Mouse (Mus musculus) layer of hippocampus, adult 2 months (tissue): Measurements from ENCODE around the gene Zfp821. TPM values are rescaled to one million over a fixed set of nuclear protein-coding genes. Genes with fewer than 3 reads are reported as not detected.

ENCODE experiments used
- DNase-seq, 2 experiments: peaks; one replicate each; pipeline ENCODE4 v3.0.0; 2022; ENCODE audit warnings: low spot score in 2 of 2
- H3K27ac ChIP-seq: fragments of 200-600 bp; 2 replicates; pipeline ENCODE4 v1.8.1; 2022
- H3K4me3 ChIP-seq: fragments of 200-600 bp; 2 replicates; pipeline ENCODE4 v1.8.1; 2022; ENCODE audit warnings: mild to moderate bottlenecking
- CTCF ChIP-seq: fragments of 200-600 bp; conservative IDR thresholded peaks from 2 replicates; pipeline ENCODE4 v1.8.1; 2022; ENCODE audit warnings: antibody characterized with exemption, mild to moderate bottlenecking, moderate library complexity
- long read RNA-seq, 2 experiments: library from polyadenylated mRNA; stranded (forward); transcript quantifications; one replicate each; pipeline ENCODE4 v2.0.0; 2021; ENCODE audit warnings: borderline mapping rate in 2 of 2
- total RNA-seq, 2 experiments: library from RNA; stranded (reverse); gene quantifications; 2 replicates each; pipeline ENCODE4 v1.2.3; 2021

Gene Zfp821
- 10 to 100 TPM; 47.0 to 47.6 TPM for total RNA-seq
- long read RNA-seq, experiment 1, transcript Zfp821-201 (9 exons, 2,127 nt) = major isoform, 7 of 25 reads
- long read RNA-seq, experiment 1, transcript Zfp821-206 (8 exons, 2,033 nt) = minor isoform, 5 of 25 reads
- long read RNA-seq, experiment 1, partial matches to known transcripts = 1 of 25 reads
- long read RNA-seq, experiment 1, other reads (novel, unspliced or antisense) = 12 of 25 reads
- long read RNA-seq, experiment 2, transcript Zfp821-206 (8 exons, 2,033 nt) = major isoform, 10 of 39 reads
- long read RNA-seq, experiment 2, transcript Zfp821-201 (9 exons, 2,127 nt) = minor isoform, 5 of 39 reads
- long read RNA-seq, experiment 2, partial matches to known transcripts = 1 of 39 reads
- long read RNA-seq, experiment 2, other reads (novel, unspliced or antisense) = 21 of 39 reads

DNA sequence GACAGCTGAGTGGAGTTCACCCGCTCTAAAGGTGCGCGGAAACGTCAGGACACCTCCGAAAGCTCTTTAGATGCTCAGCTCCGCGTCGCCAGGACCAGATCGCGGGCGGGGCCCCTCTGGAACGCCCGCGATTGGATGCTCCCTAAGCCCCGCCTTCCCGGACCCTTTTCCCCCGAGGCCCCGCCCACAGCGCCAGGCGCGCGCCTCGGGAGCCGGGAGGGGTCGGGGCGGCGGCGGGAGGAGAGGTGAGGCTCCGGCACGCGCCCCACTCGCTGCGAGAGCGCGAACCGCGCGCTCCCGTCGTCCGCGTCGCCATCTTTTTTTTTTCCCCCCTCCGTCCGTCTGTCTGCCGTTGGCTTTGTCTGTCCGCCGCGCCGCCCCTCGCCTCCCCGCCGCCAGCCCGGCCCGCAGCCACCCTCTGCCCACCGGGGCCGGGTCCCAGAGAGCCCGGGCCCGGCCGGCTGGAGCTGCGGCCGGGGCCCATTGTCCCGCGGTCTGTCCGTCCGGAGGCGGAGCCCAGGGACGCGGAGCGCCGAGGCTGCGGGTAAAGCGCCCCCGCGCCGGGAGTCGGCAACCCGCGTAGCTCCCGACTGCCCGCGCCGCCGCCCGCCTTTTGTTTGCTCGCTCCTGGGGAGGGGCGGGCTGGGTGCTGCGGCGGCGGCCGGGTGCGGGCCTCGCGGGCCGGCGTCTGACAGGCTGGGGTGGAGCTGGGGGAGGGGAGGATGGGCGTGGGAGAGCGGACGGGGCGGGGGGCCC, at the start of gene Zfp821:
TSS of gene Zfp821 (plus strand) at position 227 of the 756 bp plus-strand sequence.
- Histone ChIP-seq H3K27ac (peak within 1 kb of the TSS; percentile 95), H3K4me3 (peak within 1 kb of the TSS; percentile 74)
- DNase-seq = peak; percentile 93 to 94
- TF ChIP-seq CTCF = 0 out of 2 replicates have a peak, but pooled peaks have one; percentile 2

DNA sequence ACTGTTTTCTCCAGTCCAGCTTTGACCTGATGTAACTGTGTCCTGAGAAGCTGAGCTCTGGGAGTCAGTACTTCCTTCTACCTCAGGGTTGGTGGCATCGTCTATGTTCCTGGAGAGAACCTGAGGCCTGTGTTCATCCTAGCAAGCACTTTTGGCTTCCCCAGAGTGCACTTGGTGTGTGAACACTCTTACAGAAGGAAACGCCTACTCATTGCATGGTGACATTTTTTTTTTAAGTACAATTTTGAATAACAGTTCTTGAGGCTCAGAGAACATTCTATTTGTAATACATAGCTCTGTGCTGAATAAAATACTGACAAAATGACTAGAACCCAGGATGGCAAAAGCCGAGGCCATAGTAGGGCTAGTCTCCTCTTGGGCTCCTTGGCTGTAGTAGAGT, 48.5 kb upstream of the Zfp821 start:
- peak in 1 of 2 experiments; percentile 58 for DNase-seq

DNA sequence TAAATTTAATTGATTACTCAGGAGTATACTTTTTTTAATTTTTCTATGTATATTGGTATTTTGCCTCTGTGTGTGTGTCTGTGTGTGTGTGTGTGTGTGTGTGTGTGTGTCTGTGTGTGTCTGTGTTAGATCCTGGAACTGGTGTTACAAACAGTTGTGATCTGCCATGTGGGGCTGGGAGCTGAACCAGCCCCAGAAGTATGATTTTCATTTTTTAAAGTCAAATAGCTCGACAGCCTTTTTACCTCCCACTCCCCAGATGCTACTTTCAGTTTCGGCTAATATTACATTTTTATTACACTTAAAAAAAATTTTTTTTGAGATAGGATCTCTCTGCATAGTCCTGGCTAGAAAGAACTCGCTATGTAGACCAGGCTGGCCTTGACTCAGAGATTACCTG, 43.0 kb upstream of the Zfp821 start:
- no peak for TF ChIP-seq CTCF
- peak; percentile 73 to 77 for DNase-seq
- Histone ChIP-seq H3K4me3 (no peak overlapping the region), H3K27ac (peak overlapping the region; percentile 87)

More for the DNA sequence above, 48.5 kb upstream of the Zfp821 start:
- Histone ChIP-seq H3K4me3 (no peak overlapping the region), H3K27ac (peak overlapping the region; percentile 93)
- no peak for TF ChIP-seq CTCF

- peak overlapping the region; percentile 80 for H3K27ac ChIP-seq
- no peak for TF ChIP-seq CTCF
- no peak overlapping the region for H3K4me3 ChIP-seq
- peak in 1 of 2 experiments; percentile 44 for DNase-seq
Measured at GRCm38 (mm10) chr8:109666616-109667015, 38.7 kb upstream of the Zfp821 start.

GRCm38 (mm10) chr8:109672656-109673055, 32.7 kb upstream of the Zfp821 start:
- no peak for TF ChIP-seq CTCF
- no peak overlapping the region for H3K4me3 ChIP-seq
- H3K27ac ChIP-seq = 0 out of 2 replicates have a peak overlapping the region, but pooled peaks have one; percentile 43
- DNase-seq = no peak

DNA sequence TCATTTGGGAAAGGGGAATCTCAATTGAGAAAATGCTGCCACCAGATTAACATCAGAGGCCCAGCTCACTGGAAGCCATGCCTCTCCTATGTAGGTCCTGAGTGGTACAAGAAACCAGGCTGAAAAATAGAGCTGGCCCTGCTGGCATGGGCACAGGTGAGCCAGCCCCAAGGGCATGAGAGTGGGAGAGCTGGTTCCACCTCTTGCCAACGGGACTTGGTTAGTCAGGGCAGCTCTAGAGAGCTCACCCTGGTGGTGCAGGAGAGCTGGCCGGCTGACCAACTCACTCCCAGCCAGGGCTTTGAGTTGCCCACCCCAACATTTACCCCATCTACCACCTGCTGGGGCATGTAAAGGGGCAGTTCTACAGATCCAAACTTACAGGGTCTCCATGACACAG, 31.8 kb upstream of the Zfp821 start:
- H3K4me3 ChIP-seq = no peak overlapping the region
- H3K27ac ChIP-seq = no peak overlapping the region
- TF ChIP-seq CTCF = no peak
- DNase-seq = no peak

- Histone ChIP-seq H3K27ac (peak overlapping the region; percentile 71), H3K4me3 (no peak overlapping the region)
- no peak for TF ChIP-seq CTCF
- peak; percentile 54 to 69 for DNase-seq
Measured at GRCm38 (mm10) chr8:109675896-109676643, 29.3 kb upstream of the Zfp821 start.

- H3K27ac ChIP-seq = no peak overlapping the region
- H3K4me3 ChIP-seq = no peak overlapping the region
- DNase-seq = no peak
- no peak for TF ChIP-seq CTCF
Measured at GRCm38 (mm10) chr8:109681535-109681934, 23.8 kb upstream of the Zfp821 start.

DNA sequence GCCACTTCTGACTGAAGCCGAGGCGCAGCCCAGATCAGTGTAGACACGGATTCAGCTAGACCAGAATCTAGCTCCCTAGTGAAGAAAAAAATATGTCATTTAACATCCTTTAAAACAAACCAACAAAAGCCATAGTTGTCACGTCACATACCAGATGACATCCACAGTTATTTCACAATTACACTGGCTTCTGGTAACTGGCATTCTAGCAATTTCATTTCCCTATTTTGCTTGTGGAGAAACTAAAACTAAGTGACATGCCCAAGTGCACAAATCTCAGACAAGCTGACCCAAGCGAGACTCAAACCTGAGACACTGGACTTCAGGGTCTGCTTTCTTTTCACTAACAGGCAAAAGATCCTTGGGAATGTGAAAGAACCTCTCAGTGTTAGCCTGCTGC, 23.2 kb upstream of the Zfp821 start:
- no peak for DNase-seq
- no peak overlapping the region for H3K27ac ChIP-seq
- H3K4me3 ChIP-seq = no peak overlapping the region
- no peak for TF ChIP-seq CTCF

DNA sequence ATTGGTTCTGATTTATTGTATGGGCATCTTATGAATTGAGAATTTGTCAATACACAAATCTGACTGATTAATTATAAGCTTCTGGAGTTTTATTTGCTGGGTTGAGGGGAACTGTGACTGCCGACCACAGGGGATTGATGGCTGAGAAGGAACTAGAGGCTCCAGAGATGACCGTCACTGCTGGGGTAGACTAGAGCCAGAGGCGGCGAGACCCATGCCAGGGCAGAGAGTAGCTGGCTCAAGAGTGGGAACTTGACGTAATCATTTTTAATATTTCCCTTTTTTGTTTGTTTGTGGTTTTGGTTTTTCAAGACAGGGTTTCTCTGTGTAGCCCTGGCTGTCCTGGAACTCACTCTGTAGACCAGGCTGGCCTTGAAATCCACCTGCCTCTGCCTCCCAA, 18.1 kb upstream of the Zfp821 start:
- Histone ChIP-seq H3K27ac (no peak overlapping the region), H3K4me3 (no peak overlapping the region)
- no peak for DNase-seq
- TF ChIP-seq CTCF = no peak

DNA sequence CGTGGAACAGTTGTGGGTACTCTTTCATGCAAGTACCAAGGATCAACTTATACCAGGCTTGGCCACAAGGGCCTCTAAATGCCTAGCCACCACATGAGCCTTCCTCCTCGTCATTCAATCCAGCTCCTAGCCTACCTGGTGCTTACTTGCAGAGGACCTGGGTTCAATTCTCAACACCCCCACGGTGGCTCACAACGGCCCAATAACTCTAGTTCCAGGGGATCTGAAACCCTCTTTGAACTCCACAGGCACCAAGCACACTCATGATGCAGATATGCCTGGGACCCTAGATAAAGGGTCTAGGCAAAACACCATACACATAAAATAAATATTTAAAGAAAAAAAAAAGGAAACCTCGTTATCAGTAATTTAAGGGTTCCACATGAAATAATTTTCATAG, 13.6 kb upstream of the Zfp821 start:
- DNase-seq = no peak
- peak overlapping the region; percentile 96; the same call in 1 of the 2 replicates for H3K27ac ChIP-seq
- H3K4me3 ChIP-seq = peak overlapping the region; percentile 100
- TF ChIP-seq CTCF = peak; percentile 62

GRCm38 (mm10) chr8:109692443-109693145, 12.8 kb upstream of the Zfp821 start:
- Histone ChIP-seq H3K4me3 (peak overlapping the region; percentile 100), H3K27ac (peak overlapping the region; percentile 96)
- DNase-seq = peak in 1 of 2 experiments; percentile 35
- TF ChIP-seq CTCF = no peak
